Mouse (Mus musculus) cerebellum, adult 2 months (tissue): ENCODE data around the gene Fndc5. TPM values are rescaled to one million over a fixed set of nuclear protein-coding genes. Genes with fewer than 3 reads are reported as not detected.
A peak's percentile ranks its signal among the peaks of the same experiment; 100 is the strongest.

ENCODE experiments used
- DNase-seq, 2 experiments: peaks; one replicate each; pipeline ENCODE4 v3.0.0; 2021
- H3K27ac ChIP-seq: fragments of 200-500 bp; 2 replicates; pipeline ENCODE4 v1.5.1; 2012; ENCODE audit warnings: low read length, control low read depth, inconsistent platforms; ENCODE audit not compliant: insufficient read depth
- H3K27me3 ChIP-seq: fragments of 200-500 bp; 2 replicates; pipeline ENCODE4 v1.6.1; 2012; ENCODE audit warnings: inconsistent platforms, mild to moderate bottlenecking, low read length, moderate library complexity; ENCODE audit not compliant: control insufficient read depth, insufficient read depth
- H3K4me1 ChIP-seq: fragments of 200-500 bp; 2 replicates; pipeline ENCODE4 v1.6.1; 2011; ENCODE audit warnings: low read length; ENCODE audit not compliant: control insufficient read depth, insufficient read depth
- H3K4me3 ChIP-seq: fragments of 200-500 bp; replicated peaks from 2 replicates; pipeline ENCODE3; 2011; ENCODE audit warnings: mild to moderate bottlenecking, low read depth, low read length, control low read depth; ENCODE audit not compliant: insufficient read depth
- CTCF ChIP-seq: fragments of 200-500 bp; IDR thresholded peaks from 2 replicates; pipeline ENCODE4 v1.5.1; 2011; ENCODE audit warnings: low read depth, mild to moderate bottlenecking, control low read depth, low read length, moderate library complexity, borderline replicate concordance; ENCODE audit not compliant: insufficient read depth
- POLR2A ChIP-seq: fragments of 200-500 bp; IDR thresholded peaks from 2 replicates; pipeline ENCODE4 v1.6.1; 2011; ENCODE audit warnings: low read length, control low read depth, borderline replicate concordance; ENCODE audit not compliant: insufficient read depth
- WGBS: fragments of 180-500 bp; shearing (Covaris S2); methylation state at CpG from one replicate; pipeline ENCODE4 v1.1.7; 2018; 5-methylcytosine and 5-hydroxymethylcytosine counted together
- polyA plus RNA-seq: library from polyadenylated mRNA; depleted of rRNA; stranded (reverse); fragments of >200 nt; gene quantifications from 2 replicates; pipeline ENCODE4 v1.2.3, GENCODE M21; 2012

Gene Fndc5
- polyA plus RNA-seq, 1 experiment, result 192 TPM

DNA sequence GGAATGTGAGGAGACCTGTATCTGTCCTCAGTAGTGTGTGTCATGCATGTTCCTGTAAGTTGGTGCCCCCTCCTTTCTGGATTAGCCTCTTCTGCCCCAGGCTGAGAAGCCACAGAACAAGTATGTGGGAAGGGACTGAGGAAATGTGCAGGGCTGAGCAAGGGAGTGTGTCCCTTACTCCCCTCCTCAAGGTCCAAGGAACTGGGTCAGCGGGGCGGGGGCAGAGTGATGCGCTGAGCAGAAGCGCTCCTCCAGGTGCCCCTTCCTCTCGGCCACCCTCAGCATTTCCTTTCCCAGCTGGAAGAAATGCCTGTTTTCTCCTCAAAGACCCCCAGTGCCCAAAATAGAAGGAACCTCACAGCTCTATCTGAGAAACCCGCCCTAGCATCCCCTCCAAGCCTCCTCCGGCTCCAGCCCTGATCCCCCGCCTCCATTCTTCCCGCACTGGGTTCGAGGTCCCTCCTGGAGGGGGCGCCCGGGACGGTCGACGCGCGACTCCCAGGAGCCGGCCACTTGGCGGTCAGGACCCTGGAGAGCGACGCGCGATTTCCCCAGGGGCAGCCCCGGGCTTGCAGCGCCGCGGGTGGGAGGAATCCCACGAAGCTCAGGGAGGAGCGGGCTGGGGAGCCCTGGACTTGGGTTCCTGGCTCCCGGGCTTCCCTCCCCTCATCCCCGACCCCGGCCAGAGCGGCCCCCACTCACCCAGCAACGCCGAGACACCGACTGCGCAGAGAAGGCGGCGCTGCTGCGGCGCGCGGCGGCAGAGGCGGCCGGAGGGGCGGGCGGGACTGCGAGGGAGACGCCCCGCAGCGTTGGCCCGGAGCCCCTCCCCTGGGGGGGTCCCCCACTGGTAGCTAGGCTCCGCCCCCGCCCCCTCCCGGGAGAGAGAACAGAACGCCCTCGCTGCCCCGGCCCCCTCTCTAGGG, 16.0 kb upstream of the Fndc5 start:
- TF ChIP-seq POLR2A (no peak), CTCF (no peak)
- 3% methylated on average over 55 of the region's 59 CpGs for WGBS
- Histone ChIP-seq H3K27me3 (no peaks in the 10 kb centered on the region), H3K27ac (no peak overlapping the region), H3K4me1 (peaks cover 15% of the 10 kb centered on the region), H3K4me3 (peak overlapping the region; percentile 55)
- DNase-seq, result peak in 1 of 2 experiments; percentile 48

- DNase-seq, result peak in 1 of 2 experiments; percentile 18
- 7% methylated on average over 17 of the region's 17 CpGs for WGBS
- Histone ChIP-seq H3K27ac (no peak within 1 kb of the TSS), H3K4me1 (peaks cover 15% of the 10 kb centered on the region), H3K4me3 (peak within 1 kb of the TSS; percentile 55), H3K27me3 (no peaks in the 10 kb centered on the region)
- TF ChIP-seq POLR2A (no peak), CTCF (no peak)
Observed at GRCm38 (mm10) chr4:129121569-129122086, 15.2 kb upstream of the Fndc5 start, which contains the start of gene Hpca. Gene Hpca (minus strand): TSS chr4:129122036.

GRCm38 (mm10) chr4:129122107-129122506, 14.7 kb upstream of the Fndc5 start:
- Histone ChIP-seq H3K4me1 (peaks cover 15% of the 10 kb centered on the region), H3K27me3 (no peaks in the 10 kb centered on the region), H3K27ac (no peak overlapping the region), H3K4me3 (no peak overlapping the region)
- 27% methylated on average over 9 of the region's 9 CpGs for WGBS
- TF ChIP-seq CTCF, result no peak
- TF ChIP-seq POLR2A, result no peak
- no peak for DNase-seq

GRCm38 (mm10) chr4:129122719-129123118, 14.1 kb upstream of the Fndc5 start:
- no peak for DNase-seq
- TF ChIP-seq CTCF (no peak), POLR2A (no peak)
- WGBS, result 24% methylated on average over 8 of the region's 8 CpGs
- H3K27ac ChIP-seq, result no peak overlapping the region
- H3K4me1 ChIP-seq, result peaks cover 15% of the 10 kb centered on the region
- no peak overlapping the region for H3K4me3 ChIP-seq
- no peaks in the 10 kb centered on the region for H3K27me3 ChIP-seq

- TF ChIP-seq POLR2A (no peak), CTCF (no peak)
- Histone ChIP-seq H3K27ac (no peak overlapping the region), H3K4me1 (peaks cover 15% of the 10 kb centered on the region), H3K4me3 (no peak overlapping the region), H3K27me3 (no peaks in the 10 kb centered on the region)
- WGBS, result 7% methylated on average over 13 of the region's 13 CpGs
- no peak for DNase-seq
Observed at GRCm38 (mm10) chr4:129124652-129125146, 12.1 kb upstream of the Fndc5 start.

- DNase-seq, result no peak
- TF ChIP-seq POLR2A (no peak), CTCF (no peak)
- Histone ChIP-seq H3K27ac (no peak overlapping the region), H3K27me3 (no peaks in the 10 kb centered on the region), H3K4me1 (peaks cover 14% of the 10 kb centered on the region), H3K4me3 (no peak overlapping the region)
- 27% methylated on average over 19 of the region's 19 CpGs for WGBS
Observed at GRCm38 (mm10) chr4:129125736-129126451, 10.9 kb upstream of the Fndc5 start.

DNA sequence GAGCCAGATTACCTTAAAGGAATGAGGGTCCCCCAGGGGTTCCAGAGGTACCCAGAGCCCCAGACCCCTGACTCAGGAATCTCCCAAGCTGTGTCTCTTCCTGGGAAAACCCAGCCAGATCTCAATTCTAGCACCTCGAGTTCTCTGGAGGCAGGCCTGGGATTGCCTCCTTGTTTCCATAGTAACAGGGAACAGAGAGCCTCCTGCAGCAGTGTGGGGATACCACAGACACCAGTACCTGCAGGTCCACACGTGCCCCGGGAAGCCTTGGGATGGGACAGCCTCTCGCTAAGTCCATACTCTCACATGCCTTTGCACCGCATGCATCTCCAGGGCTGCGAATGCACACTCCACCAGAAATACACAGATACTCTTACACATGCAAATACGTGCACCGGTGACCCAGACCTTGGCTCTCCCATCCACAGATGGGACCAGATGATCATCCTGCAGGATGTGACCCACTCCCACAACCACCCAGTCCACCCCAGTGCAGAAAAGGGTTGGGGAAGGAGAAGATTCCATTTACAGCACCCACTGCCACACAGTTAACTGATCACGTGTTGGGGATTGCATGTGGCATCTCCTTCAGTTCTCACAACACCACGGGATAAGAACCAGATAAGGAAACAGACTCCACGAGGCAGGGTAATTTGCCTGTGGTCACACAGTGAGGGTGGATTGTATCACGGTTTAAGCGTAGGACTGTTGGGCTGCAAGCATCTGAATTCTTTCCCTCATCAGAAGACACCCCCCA, 8.0 kb upstream of the Fndc5 start:
- TF ChIP-seq CTCF (no peak), POLR2A (no peak)
- 71% methylated on average over 13 of the region's 13 CpGs for WGBS
- Histone ChIP-seq H3K27ac (no peak overlapping the region), H3K4me3 (no peak overlapping the region), H3K4me1 (peaks cover 8% of the 10 kb centered on the region), H3K27me3 (no peaks in the 10 kb centered on the region)
- no peak for DNase-seq
